Mouse (Mus musculus): ENCODE results near the gene B9d1. TPM values are rescaled to one million over a fixed set of nuclear protein-coding genes. Genes with fewer than 3 reads are reported as not detected.
A peak's percentile ranks its signal among the peaks of the same experiment; 100 is the strongest.

Gene B9d1
- polyA plus RNA-seq, 1 experiment from 2014 or later, result 31.5 TPM

DNA sequence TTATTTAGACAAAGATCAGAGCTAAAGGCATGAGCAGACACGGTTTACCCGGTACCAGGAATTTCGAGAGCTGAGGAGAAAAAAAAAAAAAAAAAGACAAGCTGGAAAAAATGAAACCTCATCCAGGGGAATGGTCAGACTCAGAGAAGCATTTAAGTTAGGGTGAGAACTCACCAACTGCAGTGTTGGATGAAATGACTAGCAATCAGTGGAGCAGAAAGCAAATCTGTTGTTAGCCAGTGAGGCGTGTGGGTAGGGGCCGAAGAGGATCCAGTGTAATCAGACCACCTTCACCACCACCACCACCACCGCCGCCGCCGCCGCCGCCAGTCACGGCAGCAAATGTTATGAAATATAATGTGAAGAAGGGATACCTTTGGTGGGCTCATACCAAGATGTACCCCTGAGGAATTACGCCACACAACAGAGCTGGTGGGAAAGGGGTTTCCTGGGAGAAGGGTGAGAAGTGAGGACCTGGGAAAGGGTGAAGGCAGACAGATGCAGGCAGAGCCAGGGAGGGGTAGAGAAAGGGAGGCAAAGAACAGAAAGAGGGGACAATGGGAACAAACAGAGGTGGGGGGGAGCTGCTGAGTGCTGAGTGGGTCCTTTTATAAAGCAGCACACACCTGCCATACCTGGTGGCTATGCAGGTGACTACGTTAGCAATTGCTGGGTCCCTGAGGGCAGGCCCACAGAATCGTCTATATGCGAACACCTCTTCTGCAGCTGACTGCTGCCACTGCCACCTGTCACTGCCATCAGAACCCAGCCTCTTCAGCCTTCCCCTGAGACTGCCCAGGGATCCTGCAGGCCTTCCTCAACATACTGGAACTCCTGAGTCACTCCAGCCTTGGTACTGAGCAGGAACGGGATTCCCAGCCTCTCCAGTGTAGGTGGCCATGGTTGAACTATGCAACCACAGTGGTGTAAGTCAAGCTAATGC lies 27.1 kb upstream of the B9d1 start:
- Histone ChIP-seq H3K4me2 (ENCODE audit: low read length) (peak overlapping the region; percentile 43), H3K4me1 (ENCODE audit: control insufficient read depth, insufficient read depth, low read length) (peaks cover 8% of the 10 kb centered on the region; the same call in 1 of the 2 replicates), H3K9ac (ENCODE audit: low read depth, low read length) (peak overlapping the region; percentile 11; the same call in 1 of the 2 replicates), H3K27me3 (ENCODE audit: control insufficient read depth, insufficient read depth, low read depth, low read length) (no peaks in the 10 kb centered on the region), H3K27ac (ENCODE audit: low read length) (no peak overlapping the region), H3K4me3 (ENCODE audit: low read depth, low read length) (peak overlapping the region; percentile 9), H3K36me3 (ENCODE audit: control insufficient read depth, insufficient read depth, low read length) (no peaks in the 10 kb centered on the region), H3K9me3 (replicated peaks; ENCODE audit: control insufficient read depth, low read length, poor library complexity, severe bottlenecking) (no peaks in the 10 kb centered on the region)
- 40% methylated on average over 17 of the region's 17 CpGs for WGBS
- ATAC-seq, result no peak

- H3K27me3 ChIP-seq (ENCODE audit: control insufficient read depth, insufficient read depth, low read depth, low read length), result no peaks in the 10 kb centered on the region
- H3K4me1 ChIP-seq (ENCODE audit: control insufficient read depth, insufficient read depth, low read length), result peaks cover 8% of the 10 kb centered on the region; the same call in 1 of the 2 replicates
- no peak overlapping the region for H3K4me2 ChIP-seq (ENCODE audit: low read length)
- no peak overlapping the region for H3K27ac ChIP-seq (ENCODE audit: low read length)
- H3K36me3 ChIP-seq (ENCODE audit: control insufficient read depth, insufficient read depth, low read length), result no peaks in the 10 kb centered on the region
- H3K9ac ChIP-seq (ENCODE audit: low read depth, low read length), result no peak overlapping the region
- 90% methylated on average over 4 of the region's 4 CpGs for WGBS
- H3K4me3 ChIP-seq (ENCODE audit: low read depth, low read length), result no peak overlapping the region
- no peaks in the 10 kb centered on the region for H3K9me3 ChIP-seq (replicated peaks; ENCODE audit: control insufficient read depth, low read length, poor library complexity, severe bottlenecking)
- ATAC-seq, result no peak
Observed at GRCm38 (mm10) chr11:61478788-61479187, 26.2 kb upstream of the B9d1 start.

DNA sequence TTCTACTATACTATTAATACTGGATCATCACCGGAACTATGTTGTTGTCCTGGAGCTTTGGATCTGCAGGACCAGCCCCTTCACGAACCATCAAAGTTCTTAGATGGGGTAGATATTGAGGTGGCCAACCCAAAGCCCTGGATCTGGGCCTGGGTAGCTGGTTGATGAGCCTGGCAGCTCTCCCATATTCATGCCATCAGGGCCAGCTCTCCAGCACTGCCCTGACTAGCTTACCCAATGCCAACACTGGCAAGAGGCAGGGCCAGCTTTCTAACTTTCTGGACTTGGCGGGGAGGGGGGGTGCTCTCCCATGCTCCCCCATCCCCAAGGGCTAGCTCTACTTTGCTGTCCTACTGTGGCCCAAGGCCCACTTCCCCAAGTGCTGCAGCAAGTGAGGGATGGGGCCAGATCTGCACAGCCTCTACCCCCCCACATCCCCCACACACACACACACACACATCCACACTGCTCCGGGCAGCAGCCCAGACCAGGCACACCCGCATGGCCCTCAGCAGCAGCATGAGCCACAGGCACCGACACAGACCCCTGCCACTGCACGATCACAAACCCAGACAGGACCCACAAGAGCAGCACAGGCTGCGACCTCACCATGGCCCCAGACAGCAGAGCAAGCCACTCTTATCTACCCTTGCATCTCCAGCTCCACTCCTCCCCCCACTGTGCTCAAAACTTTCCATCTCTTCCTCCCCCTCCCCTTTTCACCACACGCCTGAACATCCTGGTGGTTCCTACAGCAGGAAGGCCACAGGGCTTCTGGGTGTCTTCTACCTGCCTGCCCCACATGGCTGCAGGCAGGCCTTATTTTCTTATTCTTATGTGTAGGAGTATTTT lies 23.5 kb upstream of the B9d1 start:
- Histone ChIP-seq H3K4me3 (ENCODE audit: low read depth, low read length) (no peak overlapping the region), H3K36me3 (ENCODE audit: control insufficient read depth, insufficient read depth, low read length) (no peaks in the 10 kb centered on the region), H3K4me1 (ENCODE audit: control insufficient read depth, insufficient read depth, low read length) (peaks cover 8% of the 10 kb centered on the region), H3K9ac (ENCODE audit: low read depth, low read length) (no peak overlapping the region), H3K27ac (ENCODE audit: low read length) (no peak overlapping the region), H3K27me3 (ENCODE audit: control insufficient read depth, insufficient read depth, low read depth, low read length) (no peaks in the 10 kb centered on the region), H3K4me2 (ENCODE audit: low read length) (no peak overlapping the region), H3K9me3 (replicated peaks; ENCODE audit: control insufficient read depth, low read length, poor library complexity, severe bottlenecking) (no peaks in the 10 kb centered on the region)
- no peak; the same call in 1 of the 2 replicates for ATAC-seq
- 81% methylated on average over 9 of the region's 9 CpGs for WGBS

GRCm38 (mm10) chr11:61483226-61483845 lies 21.6 kb upstream of the B9d1 start:
- Histone ChIP-seq H3K27me3 (ENCODE audit: control insufficient read depth, insufficient read depth, low read depth, low read length) (no peaks in the 10 kb centered on the region), H3K9me3 (replicated peaks; ENCODE audit: control insufficient read depth, low read length, poor library complexity, severe bottlenecking) (no peaks in the 10 kb centered on the region), H3K27ac (ENCODE audit: low read length) (no peak overlapping the region), H3K36me3 (ENCODE audit: control insufficient read depth, insufficient read depth, low read length) (peaks cover 7% of the 10 kb centered on the region; the same call in 1 of the 2 replicates), H3K4me1 (ENCODE audit: control insufficient read depth, insufficient read depth, low read length) (no peaks in the 10 kb centered on the region; the same call in 1 of the 2 replicates), H3K9ac (ENCODE audit: low read depth, low read length) (no peak overlapping the region), H3K4me3 (ENCODE audit: low read depth, low read length) (no peak overlapping the region), H3K4me2 (ENCODE audit: low read length) (no peak overlapping the region)
- WGBS, result 68% methylated on average over 13 of the region's 13 CpGs
- ATAC-seq, result no peak

DNA sequence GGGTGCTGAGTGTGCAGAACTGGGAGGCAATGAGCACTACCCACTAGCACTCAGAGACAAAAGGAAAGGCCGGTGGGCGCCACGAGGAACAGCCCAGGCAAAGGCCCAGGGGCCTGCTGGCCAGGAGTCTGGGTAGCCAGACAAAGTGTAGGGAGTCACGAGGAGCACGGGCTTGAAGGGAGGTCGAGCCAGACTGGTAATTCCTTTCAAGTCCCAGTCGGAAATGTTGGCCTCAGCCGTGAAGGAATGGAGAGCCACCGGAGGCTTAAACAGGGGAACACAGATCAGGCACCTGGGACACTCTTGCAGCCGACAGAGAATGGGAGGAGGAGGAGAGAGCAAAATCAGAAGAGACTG lies 20.7 kb upstream of the B9d1 start:
- Histone ChIP-seq H3K4me1 (ENCODE audit: control insufficient read depth, insufficient read depth, low read length) (no peaks in the 10 kb centered on the region; the same call in 1 of the 2 replicates), H3K36me3 (ENCODE audit: control insufficient read depth, insufficient read depth, low read length) (peaks cover 11% of the 10 kb centered on the region; the same call in 1 of the 2 replicates), H3K27me3 (ENCODE audit: control insufficient read depth, insufficient read depth, low read depth, low read length) (no peaks in the 10 kb centered on the region), H3K9me3 (replicated peaks; ENCODE audit: control insufficient read depth, low read length, poor library complexity, severe bottlenecking) (no peaks in the 10 kb centered on the region), H3K4me2 (ENCODE audit: low read length) (no peak overlapping the region; the same call in 1 of the 2 replicates), H3K9ac (ENCODE audit: low read depth, low read length) (peak overlapping the region; percentile 38; the same call in 1 of the 2 replicates), H3K27ac (ENCODE audit: low read length) (peak overlapping the region; percentile 64), H3K4me3 (ENCODE audit: low read depth, low read length) (no peak overlapping the region)
- ATAC-seq, result peak; percentile 3; the same call in 1 of the 2 replicates
- WGBS, result 13% methylated on average over 10 of the region's 10 CpGs

GRCm38 (mm10) chr11:61484613-61485540 lies 20.1 kb upstream of the B9d1 start, which contains the start of gene Mfap4:
Mfap4 (plus strand) TSS chr11:61485431.
- peaks cover 3% of the 10 kb centered on the region; the same call in 1 of the 2 replicates for H3K4me1 ChIP-seq (ENCODE audit: control insufficient read depth, insufficient read depth, low read length)
- no peaks in the 10 kb centered on the region for H3K9me3 ChIP-seq (replicated peaks; ENCODE audit: control insufficient read depth, low read length, poor library complexity, severe bottlenecking)
- H3K4me2 ChIP-seq (ENCODE audit: low read length), result no peak within 1 kb of the TSS; the same call in 1 of the 2 replicates
- no peak within 1 kb of the TSS for H3K4me3 ChIP-seq (ENCODE audit: low read depth, low read length)
- ATAC-seq, result peak; percentile 46
- WGBS, result 8% methylated on average over 20 of the region's 20 CpGs
- peak within 1 kb of the TSS; percentile 38; the same call in 1 of the 2 replicates for H3K9ac ChIP-seq (ENCODE audit: low read depth, low read length)
- H3K27ac ChIP-seq (ENCODE audit: low read length), result peak within 1 kb of the TSS; percentile 64
- H3K27me3 ChIP-seq (ENCODE audit: control insufficient read depth, insufficient read depth, low read depth, low read length), result no peaks in the 10 kb centered on the region
- peaks cover 12% of the 10 kb centered on the region for H3K36me3 ChIP-seq (ENCODE audit: control insufficient read depth, insufficient read depth, low read length)

- Histone ChIP-seq H3K4me2 (ENCODE audit: low read length) (no peak overlapping the region), H3K4me1 (ENCODE audit: control insufficient read depth, insufficient read depth, low read length) (peaks cover 3% of the 10 kb centered on the region; the same call in 1 of the 2 replicates), H3K36me3 (ENCODE audit: control insufficient read depth, insufficient read depth, low read length) (peaks cover 21% of the 10 kb centered on the region), H3K9ac (ENCODE audit: low read depth, low read length) (no peak overlapping the region), H3K27me3 (ENCODE audit: control insufficient read depth, insufficient read depth, low read depth, low read length) (no peaks in the 10 kb centered on the region), H3K27ac (ENCODE audit: low read length) (no peak overlapping the region), H3K4me3 (ENCODE audit: low read depth, low read length) (no peak overlapping the region), H3K9me3 (replicated peaks; ENCODE audit: control insufficient read depth, low read length, poor library complexity, severe bottlenecking) (no peaks in the 10 kb centered on the region)
- ATAC-seq, result no peak
- WGBS, result 60% methylated on average over 22 of the region's 22 CpGs
Observed at GRCm38 (mm10) chr11:61485541-61486457, 19.1 kb upstream of the B9d1 start.

All from midbrain, embryonic 16.5 days (tissue).